Mouse (Mus musculus) kidney, adult 9 months (tissue): ENCODE measurements around the gene Prelp.

Experiments
- DNase-seq: peaks from one replicate; pipeline ENCODE4 v3.0.0; 2022

The Prelp gene

GRCm38 (mm10) chr1:133933301-133934195, 12.3 kb upstream of the Prelp start:
- no peak for DNase-seq

GRCm38 (mm10) chr1:133929980-133930379, 8.8 kb upstream of the Prelp start:
- DNase-seq = no peak

GRCm38 (mm10) chr1:133925223-133925622, 4.0 kb upstream of the Prelp start:
- DNase-seq = no peak

GRCm38 (mm10) chr1:133924141-133924875, 3.1 kb upstream of the Prelp start:
- DNase-seq = no peak

GRCm38 (mm10) chr1:133923071-133923470, 1.9 kb upstream of the Prelp start:
- DNase-seq = no peak

GRCm38 (mm10) chr1:133920876-133921275, 338 bp downstream of the Prelp start:
- no peak for DNase-seq

GRCm38 (mm10) chr1:133920401-133920800, 813 bp downstream of the Prelp start:
- no peak for DNase-seq

GRCm38 (mm10) chr1:133918088-133918470, 3.1 kb downstream of the Prelp start:
- DNase-seq = no peak

- peak; percentile 50 for DNase-seq
These were observed 3.6 kb downstream of the Prelp start for GRCm38 (mm10) chr1:133917456-133918087.

GRCm38 (mm10) chr1:133915723-133916355, 5.4 kb downstream of the Prelp start:
- DNase-seq = peak; percentile 88

GRCm38 (mm10) chr1:133915115-133915514, 6.1 kb downstream of the Prelp start:
- DNase-seq = no peak

GRCm38 (mm10) chr1:133913018-133913417, 8.2 kb downstream of the Prelp start:
- no peak for DNase-seq

GRCm38 (mm10) chr1:133911456-133911855, 9.8 kb downstream of the Prelp start:
- peak; percentile 58 for DNase-seq

- DNase-seq = no peak
These were observed 10.2 kb downstream of the Prelp start for GRCm38 (mm10) chr1:133911008-133911407.

GRCm38 (mm10) chr1:133910108-133910507, 11.1 kb downstream of the Prelp start:
- DNase-seq = no peak

- DNase-seq = peak; percentile 77
These were observed 12.3 kb downstream of the Prelp start for GRCm38 (mm10) chr1:133908659-133909575.

GRCm38 (mm10) chr1:133907949-133908658, 13.1 kb downstream of the Prelp start, which contains the start of gene Optc:
TSS of gene Optc (minus strand) at chr1:133907999.
- no peak for DNase-seq

GRCm38 (mm10) chr1:133906420-133906819, 14.8 kb downstream of the Prelp start:
- no peak for DNase-seq

GRCm38 (mm10) chr1:133900825-133901224, 20.4 kb downstream of the Prelp start:
- no peak for DNase-seq

GRCm38 (mm10) chr1:133899043-133899542, 22.1 kb downstream of the Prelp start:
- DNase-seq = no peak

GRCm38 (mm10) chr1:133897293-133897692, 23.9 kb downstream of the Prelp start:
- DNase-seq = no peak
